Mouse (Mus musculus) retina, embryonic 14.5 days (tissue): Measurements from ENCODE around the gene Cacna2d3.

Source experiments
- DNase-seq: peaks from one replicate; pipeline ENCODE4 v3.0.0-alpha.2; 2015; ENCODE audit warnings: low spot score

The Cacna2d3 gene

GRCm38 (mm10) chr14:29491786-29492185 lies 229.9 kb downstream of the Cacna2d3 start:
- no peak for DNase-seq

DNA sequence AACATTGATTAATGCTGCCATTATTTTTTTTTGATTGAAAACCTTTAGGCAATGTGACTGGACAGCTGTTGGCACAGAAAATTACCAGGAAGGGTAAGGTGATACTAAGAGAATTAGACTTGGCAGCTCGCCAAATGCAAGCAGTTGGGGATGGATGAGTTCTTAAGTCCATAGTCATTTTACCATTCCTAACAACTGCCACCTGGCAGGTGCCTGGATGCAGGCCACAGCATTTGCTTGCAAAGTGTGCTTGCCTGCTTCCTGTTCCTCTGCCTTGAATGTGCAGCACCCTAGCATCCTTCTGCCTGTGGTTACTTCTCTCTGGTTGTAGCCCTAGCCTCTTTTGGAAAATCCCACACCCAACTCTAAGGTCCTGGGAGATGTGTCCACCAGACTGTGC lies 236.2 kb downstream of the Cacna2d3 start:
- DNase-seq: no peak

GRCm38 (mm10) chr14:29478403-29478983 lies 243.2 kb downstream of the Cacna2d3 start:
- DNase-seq: peak; percentile 70

- DNase-seq: no peak
Observed at GRCm38 (mm10) chr14:29464277-29464676, 257.4 kb downstream of the Cacna2d3 start.

DNA sequence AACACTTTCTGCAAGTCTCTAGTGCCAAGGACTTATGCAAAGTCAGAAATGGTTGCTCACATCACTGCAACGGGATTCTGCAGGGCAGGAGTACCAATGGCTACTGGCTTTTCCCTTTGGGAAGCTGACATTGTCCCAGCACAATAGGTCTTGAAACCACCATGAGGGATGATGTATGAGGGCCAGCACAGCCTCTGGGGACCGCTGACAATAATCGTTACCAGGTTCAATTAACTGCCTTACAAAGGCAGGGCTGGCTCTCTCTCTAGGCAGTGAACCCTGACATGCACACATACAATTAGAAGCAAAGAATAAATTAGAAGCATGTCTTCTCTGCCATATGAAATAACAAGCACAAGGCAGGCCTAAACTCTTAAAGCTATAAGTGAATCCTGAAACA lies 272.5 kb downstream of the Cacna2d3 start:
- DNase-seq: peak; percentile 24

GRCm38 (mm10) chr14:29443091-29444026 lies 278.3 kb downstream of the Cacna2d3 start:
- DNase-seq: peak; percentile 86

DNA sequence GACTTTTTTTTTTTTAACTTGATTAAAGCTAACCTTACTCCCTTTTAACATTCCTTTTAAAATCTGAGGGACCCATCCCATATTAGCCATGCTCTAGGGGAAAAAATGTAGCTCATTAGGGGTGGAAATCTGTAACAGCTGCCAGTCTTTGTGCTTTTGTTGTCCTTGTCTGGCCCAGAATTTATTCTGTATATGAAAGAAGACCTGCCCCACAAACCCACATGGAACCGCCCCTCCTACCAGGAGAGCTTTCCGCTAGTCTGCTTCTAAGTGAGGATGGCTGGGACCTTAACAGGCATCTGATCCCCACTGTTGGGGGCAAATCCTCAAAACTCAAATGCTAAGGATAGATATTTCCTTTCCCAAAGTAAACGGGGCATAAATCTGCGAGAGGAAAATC lies 279.2 kb downstream of the Cacna2d3 start:
- peak; percentile 54 for DNase-seq

- no peak for DNase-seq
Observed at GRCm38 (mm10) chr14:29438666-29439065, 283.0 kb downstream of the Cacna2d3 start.

DNA sequence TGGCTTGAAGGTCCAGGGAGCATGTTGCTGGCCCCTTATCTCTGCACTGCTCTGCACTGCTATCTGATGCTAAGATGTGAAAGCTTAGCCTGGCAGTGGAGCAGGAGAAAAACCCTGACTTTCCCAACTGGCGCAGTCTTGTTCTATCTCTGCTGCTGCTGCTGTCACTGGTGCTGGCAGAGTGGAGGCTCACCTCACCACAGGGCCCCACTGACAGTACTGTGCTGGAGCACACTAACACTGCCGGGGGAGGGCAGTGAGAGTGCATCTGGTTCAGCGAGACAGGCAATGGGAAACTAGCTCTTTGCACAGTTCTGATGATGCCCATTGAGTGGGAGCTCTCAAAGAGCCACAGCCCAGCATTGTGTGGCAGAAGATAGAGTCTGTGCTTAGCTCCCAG lies 283.4 kb downstream of the Cacna2d3 start:
- no peak for DNase-seq

- DNase-seq: no peak
Observed at GRCm38 (mm10) chr14:29435203-29435602, 286.5 kb downstream of the Cacna2d3 start.

DNA sequence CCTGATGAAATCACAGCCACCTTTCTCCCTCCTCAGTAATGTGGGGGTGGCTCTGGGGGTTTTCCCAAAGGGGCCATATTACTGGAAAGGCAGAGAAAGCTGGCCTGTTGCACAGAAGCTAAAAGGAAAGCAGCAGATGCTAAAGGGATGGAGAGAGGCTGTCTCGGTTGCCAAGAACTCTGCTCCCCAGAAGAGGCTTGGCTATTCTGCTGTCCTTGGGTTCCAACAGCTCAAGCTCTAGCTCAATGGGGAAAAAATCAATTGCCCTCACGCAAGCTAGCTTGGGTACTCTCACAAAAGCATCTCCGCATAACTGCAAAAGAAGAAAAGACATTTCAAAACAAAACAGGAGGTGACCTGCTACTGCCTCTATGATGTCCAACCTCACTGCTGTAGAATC lies 287.9 kb downstream of the Cacna2d3 start:
- no peak for DNase-seq

- DNase-seq: no peak
Observed at GRCm38 (mm10) chr14:29433076-29433714, 288.5 kb downstream of the Cacna2d3 start.

GRCm38 (mm10) chr14:29429788-29430187 lies 291.9 kb downstream of the Cacna2d3 start:
- DNase-seq: no peak

GRCm38 (mm10) chr14:29425666-29426065 lies 296.0 kb downstream of the Cacna2d3 start:
- DNase-seq: no peak

GRCm38 (mm10) chr14:29425208-29425607 lies 296.5 kb downstream of the Cacna2d3 start:
- no peak for DNase-seq

DNA sequence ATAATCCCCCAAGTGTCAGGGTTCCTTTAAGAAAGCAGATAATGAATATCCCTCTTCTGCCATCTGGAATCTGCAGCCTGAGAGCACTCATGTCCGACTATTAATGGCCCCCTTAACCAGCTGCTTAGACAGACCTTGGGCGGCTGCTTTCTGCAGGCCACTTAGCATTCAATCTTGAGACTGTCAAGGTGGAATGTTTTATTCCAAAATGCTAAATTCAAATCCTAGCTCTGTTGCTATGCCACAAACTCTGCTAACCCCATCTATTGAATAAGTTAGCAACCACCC lies 315.8 kb downstream of the Cacna2d3 start:
- peak; percentile 18 for DNase-seq

DNA sequence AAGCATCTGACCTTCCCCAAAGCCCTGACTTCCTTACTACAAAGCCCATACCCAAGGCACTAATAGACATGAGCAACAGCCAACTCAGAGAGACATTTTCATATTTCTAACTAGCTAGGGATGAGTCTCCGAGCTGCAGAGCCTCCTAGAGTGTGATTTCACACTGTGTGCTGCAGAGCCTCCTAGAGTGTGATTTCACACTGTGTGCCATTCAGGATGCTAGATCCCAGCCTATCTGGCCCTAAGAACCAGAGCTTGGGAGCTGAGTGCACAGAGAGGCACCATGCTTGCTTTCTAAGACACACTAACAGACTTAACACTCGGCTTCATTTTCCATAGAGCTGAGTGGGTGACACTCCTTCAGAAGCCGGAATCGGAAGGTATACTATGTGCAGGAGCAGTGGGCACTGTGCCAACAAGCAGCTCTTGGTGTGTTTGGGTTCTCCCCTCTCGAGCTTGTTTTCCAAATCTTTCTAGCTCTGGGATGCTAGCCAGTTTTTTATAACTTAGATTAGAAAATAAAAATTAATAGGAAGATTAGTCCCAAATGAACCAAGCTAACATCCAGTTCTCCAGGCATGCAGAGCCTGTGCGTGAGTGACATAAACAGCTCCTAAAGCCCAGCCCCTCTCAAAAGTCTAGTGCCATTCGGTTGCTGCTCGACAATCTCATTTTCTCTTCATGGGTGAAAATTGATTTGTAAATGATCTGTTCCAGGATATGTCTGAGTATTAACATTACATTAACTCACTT lies 316.4 kb downstream of the Cacna2d3 start:
- DNase-seq: no peak

- no peak for DNase-seq
Observed at GRCm38 (mm10) chr14:29403849-29404808, 317.5 kb downstream of the Cacna2d3 start.

DNA sequence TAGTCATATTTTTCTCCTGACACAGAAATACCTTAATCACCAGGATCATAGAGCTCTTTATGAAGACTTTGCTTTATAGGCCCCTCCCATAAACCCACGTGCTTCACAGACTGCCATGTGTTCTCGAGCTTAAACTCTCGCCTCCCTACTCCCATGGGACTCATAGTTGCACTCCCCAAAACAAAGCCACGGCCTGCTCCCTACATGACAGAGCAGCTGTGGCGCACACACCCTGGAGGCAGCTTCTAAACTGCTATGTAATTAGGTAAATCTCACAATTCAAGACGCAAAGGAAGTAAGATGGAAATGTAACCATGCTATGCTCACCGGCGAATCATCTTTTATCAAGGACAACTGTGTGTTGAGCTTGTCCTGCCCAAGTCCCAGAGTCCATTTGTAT lies 319.2 kb downstream of the Cacna2d3 start:
- no peak for DNase-seq

GRCm38 (mm10) chr14:29393786-29394185 lies 327.9 kb downstream of the Cacna2d3 start:
- DNase-seq: no peak

DNA sequence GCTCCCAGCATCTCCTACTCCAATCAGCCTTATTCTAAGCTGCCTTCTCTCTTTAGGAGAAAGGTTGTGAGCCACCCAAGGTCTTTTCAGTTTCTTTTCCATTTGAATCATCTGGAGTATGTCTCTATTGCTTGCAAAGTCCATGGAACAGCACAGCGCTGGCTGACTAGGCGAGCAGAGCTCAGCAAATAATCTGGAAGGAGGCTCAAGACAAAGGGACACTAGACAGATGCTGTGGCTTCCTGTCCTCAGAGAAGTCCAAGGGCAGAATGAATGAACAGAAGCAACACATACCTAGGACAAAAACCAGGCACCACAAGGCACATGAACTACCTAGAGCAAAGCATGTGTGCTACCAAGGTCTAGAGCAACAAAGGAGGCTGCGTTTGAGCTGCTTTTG lies 328.8 kb downstream of the Cacna2d3 start:
- no peak for DNase-seq
